In the genomic region with DNA sequence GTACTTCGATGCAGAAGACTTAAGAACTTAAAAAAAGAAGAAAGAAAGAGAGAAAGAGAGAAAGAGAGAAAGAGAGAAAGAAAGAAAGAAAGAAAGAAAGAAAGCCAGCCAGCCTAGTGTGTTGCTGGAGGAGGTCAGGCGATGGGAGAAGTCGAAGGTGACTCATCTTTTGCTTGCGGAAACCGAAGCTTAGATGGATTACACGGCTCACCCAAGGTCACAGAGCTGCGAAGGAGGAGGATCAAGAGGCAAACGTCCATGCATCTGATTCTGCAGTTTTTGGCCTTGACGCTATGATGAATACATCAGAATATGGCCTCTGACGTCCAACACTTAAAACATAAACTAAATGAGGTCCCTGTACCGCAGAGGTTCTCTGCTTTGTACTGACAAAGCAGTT, we compare ENCODE assay signal across 20 mouse cellular contexts.
DNase-seq lines count a peak whose midpoint lies in the region; ATAC-seq and TF ChIP-seq lines count a peak whose summit lies in the region.
"Had no signal": no experiment of that assay in that cellular context is flagged by ENCODE, and none has a peak within 500 bp of the region (broad histone marks: within the 10 kb centered on the region; RNA-seq: fewer than 3 reads in every experiment).

No protein-coding gene starts in this region.

- TF ChIP-seq EP300 in stomach, postnatal 0 days (optimal IDR thresholded peaks at IDR 0.05) = no peak

- DNase-seq in ovary, adult 18-20 months (ENCODE audit: low spot score) = peak; percentile 28
- DNase-seq in ovary, postnatal 36 days (ENCODE audit: low spot score) = no peak
- DNase-seq in Patski (ENCODE audit: low read depth, low spot score) = peak; percentile 47
- peak; percentile 66 for DNase-seq in adrenal gland, postnatal 14 days
- DNase-seq in stomach, postnatal 0 days (ENCODE audit: low spot score) = no peak
- no peak for DNase-seq in midbrain, embryonic 14.5 days
- DNase-seq: cerebellum, adult 11-12 months; cerebellum, adult 9-11 months; cerebellum, postnatal 36 days; forebrain, postnatal 0 days; gastrocnemius, postnatal 36 days; heart, adult 18-20 months; heart, postnatal 10 days; kidney, adult 18-20 months had no signal

- no peaks in the 10 kb centered on the region for H3K4me1 ChIP-seq in stomach, postnatal 0 days (replicated peaks; ENCODE audit: control insufficient read depth, insufficient read depth)
- H3K4me1 ChIP-seq in midbrain, embryonic 14.5 days (ENCODE audit: control insufficient read depth, insufficient read depth, low read length) = no peaks in the 10 kb centered on the region
- H3K4me1 ChIP-seq: embryonic facial prominence, embryonic 13.5 days; forebrain, embryonic 13.5 days; heart, embryonic 10.5 days had no signal

- peak; percentile 71 for ATAC-seq in Patski
- ATAC-seq in stomach, postnatal 0 days (ENCODE audit: low FRiP score, low TSS enrichment) = 0 out of 2 replicates have a peak, but pooled peaks have one; percentile 54
- ATAC-seq in midbrain, embryonic 14.5 days (ENCODE audit: low FRiP score, low TSS enrichment) = no peak
- no peak for ATAC-seq in erythroid progenitor cell, adult 5-6 weeks (replicated peaks; ENCODE audit: low FRiP score, poor library complexity, severe bottlenecking)
- ATAC-seq: forebrain, embryonic 13.5 days; forebrain, postnatal 0 days; intestine, embryonic 15.5 days had no signal

- POLR2A ChIA-PET in Patski (lab: Charles Lee) = interaction anchor here (0.6 kb wide), 1 partner anchor 14 kb away, joined by 3 read pairs; no protein-coding TSS in a partner anchor

- no peaks in the 10 kb centered on the region for H3K27me3 ChIP-seq in Patski
- H3K27me3 ChIP-seq in stomach, postnatal 0 days (ENCODE audit: control insufficient read depth, insufficient read depth, low read length) = no peaks in the 10 kb centered on the region
- no peaks in the 10 kb centered on the region for H3K27me3 ChIP-seq in midbrain, embryonic 14.5 days (ENCODE audit: control insufficient read depth, insufficient read depth, low read length)
- H3K27me3 ChIP-seq: embryonic facial prominence, embryonic 13.5 days; forebrain, embryonic 13.5 days; intestine, embryonic 15.5 days had no signal

- no peak for TF ChIP-seq CTCF in Patski (IDR thresholded peaks at IDR 0.05)
- TF ChIP-seq CTCF in stomach, postnatal 0 days (IDR thresholded peaks at IDR 0.05; ENCODE audit: low read depth) = no peak

- WGBS in stomach, postnatal 0 days = 34% methylated on average over 11 of the region's 11 CpGs
- 83% methylated on average over 11 of the region's 11 CpGs for WGBS in midbrain, embryonic 14.5 days

- CTCF ChIA-PET in Patski (lab: Charles Lee) = interaction anchor here (1.4 kb wide), 1 partner anchor 79 kb away, joined by 3 read pairs; no protein-coding TSS in a partner anchor

- H3K9ac ChIP-seq in stomach, postnatal 0 days (ENCODE audit: low read length) = no peak overlapping the region
- H3K9ac ChIP-seq in midbrain, embryonic 14.5 days (replicated peaks; ENCODE audit: low read length) = no peak overlapping the region
- H3K9ac ChIP-seq: embryonic facial prominence, embryonic 13.5 days; forebrain, embryonic 13.5 days; forebrain, postnatal 0 days; hindbrain, embryonic 14.5 days; intestine, embryonic 15.5 days had no signal

- no peaks in the 10 kb centered on the region for H3K36me3 ChIP-seq in stomach, postnatal 0 days (ENCODE audit: control insufficient read depth, insufficient read depth, low read length)
- no peaks in the 10 kb centered on the region for H3K36me3 ChIP-seq in midbrain, embryonic 14.5 days (ENCODE audit: control insufficient read depth, insufficient read depth, low read length)
- H3K36me3 ChIP-seq: embryonic facial prominence, embryonic 13.5 days; heart, embryonic 10.5 days; intestine, embryonic 15.5 days had no signal

- H3K27ac ChIP-seq in stomach, postnatal 0 days (replicated peaks) = no peak overlapping the region
- no peak overlapping the region for H3K27ac ChIP-seq in midbrain, embryonic 14.5 days (replicated peaks; ENCODE audit: low read depth, low read length)
- H3K27ac ChIP-seq: embryonic facial prominence, embryonic 13.5 days; forebrain, embryonic 13.5 days; heart, embryonic 10.5 days; hindbrain, embryonic 14.5 days; intestine, embryonic 15.5 days had no signal

- H3K4me3 ChIP-seq in stomach, postnatal 0 days (ENCODE audit: low read depth, low read length) = no peak overlapping the region
- no peak overlapping the region for H3K4me3 ChIP-seq in midbrain, embryonic 14.5 days (replicated peaks; ENCODE audit: low read depth, low read length)
- H3K4me3 ChIP-seq: embryonic facial prominence, embryonic 13.5 days; forebrain, embryonic 13.5 days; heart, embryonic 10.5 days; intestine, embryonic 15.5 days had no signal

- no peak overlapping the region for H3K4me2 ChIP-seq in stomach, postnatal 0 days (replicated peaks; ENCODE audit: low read depth)
- H3K4me2 ChIP-seq in midbrain, embryonic 14.5 days (ENCODE audit: low read length) = no peak overlapping the region
- H3K4me2 ChIP-seq: embryonic facial prominence, embryonic 13.5 days; forebrain, embryonic 13.5 days; hindbrain, embryonic 14.5 days; intestine, embryonic 15.5 days had no signal

- in situ Hi-C loops in Patski (cut with MboI; ENCODE audit: low pct_unique_long_range_greater_than_20kb) = no loop called here

- H3K9me3 ChIP-seq in stomach, postnatal 0 days (ENCODE audit: control insufficient read depth, low read length) = no peaks in the 10 kb centered on the region
- no peaks in the 10 kb centered on the region for H3K9me3 ChIP-seq in midbrain, embryonic 14.5 days (ENCODE audit: control insufficient read depth, low read length)
- H3K9me3 ChIP-seq: embryonic facial prominence, embryonic 13.5 days; forebrain, embryonic 13.5 days; heart, embryonic 10.5 days; intestine, embryonic 15.5 days had no signal

Comparison
In these comparisons a context has a peak if more than half of its experiments do, and no peak if none do; other contexts are left out.
1. DNase-seq: peak in ovary, adult 18-20 months (single experiment), Patski (single experiment) and adrenal gland, postnatal 14 days (single experiment); none in ovary, postnatal 36 days (single experiment), stomach, postnatal 0 days (single experiment) and midbrain, embryonic 14.5 days (single experiment).
2. ATAC-seq: peak in Patski (single experiment) and stomach, postnatal 0 days (single experiment); none in midbrain, embryonic 14.5 days (single experiment) and erythroid progenitor cell, adult 5-6 weeks (single experiment).